Mouse (Mus musculus) thymus, adult 2 months (tissue): ENCODE measurements around the gene Nsmce1. TPM values are rescaled to one million over a fixed set of nuclear protein-coding genes. Genes with fewer than 3 reads are reported as not detected.

Experiments used
- DNase-seq: peaks from one replicate; pipeline ENCODE4 v3.0.0; 2021
- H3K27ac ChIP-seq: fragments of 200-500 bp; 2 replicates; pipeline ENCODE4 v1.5.1; 2012; ENCODE audit warnings: low read length, control low read depth; ENCODE audit not compliant: control insufficient read depth, insufficient read depth
- H3K27me3 ChIP-seq: fragments of 200-500 bp; 2 replicates; pipeline ENCODE4 v1.6.1; 2012; ENCODE audit warnings: mild to moderate bottlenecking, low read length, moderate library complexity, mixed read lengths; ENCODE audit not compliant: control insufficient read depth, insufficient read depth
- H3K36me3 ChIP-seq: fragments of 200-500 bp; 2 replicates; pipeline ENCODE4 v1.6.1; 2012; ENCODE audit warnings: mild to moderate bottlenecking, low read length, moderate library complexity; ENCODE audit not compliant: control insufficient read depth, insufficient read depth
- H3K4me1 ChIP-seq: fragments of 200-500 bp; replicated peaks from 2 replicates; pipeline ENCODE4 v1.6.1; 2012; ENCODE audit warnings: low read length; ENCODE audit not compliant: control insufficient read depth, insufficient read depth
- H3K4me3 ChIP-seq: fragments of 200-500 bp; 2 replicates; pipeline ENCODE4 v1.5.1; 2012; ENCODE audit warnings: mild to moderate bottlenecking, low read length, control low read depth, moderate library complexity; ENCODE audit not compliant: control insufficient read depth, insufficient read depth
- CTCF ChIP-seq: fragments of 200-500 bp; IDR thresholded peaks from 2 replicates; pipeline ENCODE4 v1.5.1; 2012; ENCODE audit warnings: mild to moderate bottlenecking, control low read depth, low read length, moderate library complexity, borderline replicate concordance; ENCODE audit not compliant: control insufficient read depth, poor library complexity, insufficient read depth; ENCODE audit errors: extremely low read depth
- POLR2A ChIP-seq: fragments of 200-500 bp; IDR thresholded peaks from 2 replicates; pipeline ENCODE4 v1.6.1; 2012; ENCODE audit warnings: mild to moderate bottlenecking, low read length, control low read depth, moderate library complexity; ENCODE audit not compliant: control insufficient read depth, poor library complexity, insufficient read depth; ENCODE audit errors: extremely low read depth
- WGBS: fragments of 180-500 bp; shearing (Covaris S2); methylation state at CpG from one replicate; pipeline ENCODE4 v1.1.7; 2018; 5-methylcytosine and 5-hydroxymethylcytosine counted together
- polyA plus RNA-seq: library from polyadenylated mRNA; depleted of rRNA; stranded (reverse); fragments of >200 nt; gene quantifications from 2 replicates; pipeline ENCODE4 v1.2.3, GENCODE M21; 2012

Nsmce1 gene
- polyA plus RNA-seq, 1 experiment: 111 TPM

DNA sequence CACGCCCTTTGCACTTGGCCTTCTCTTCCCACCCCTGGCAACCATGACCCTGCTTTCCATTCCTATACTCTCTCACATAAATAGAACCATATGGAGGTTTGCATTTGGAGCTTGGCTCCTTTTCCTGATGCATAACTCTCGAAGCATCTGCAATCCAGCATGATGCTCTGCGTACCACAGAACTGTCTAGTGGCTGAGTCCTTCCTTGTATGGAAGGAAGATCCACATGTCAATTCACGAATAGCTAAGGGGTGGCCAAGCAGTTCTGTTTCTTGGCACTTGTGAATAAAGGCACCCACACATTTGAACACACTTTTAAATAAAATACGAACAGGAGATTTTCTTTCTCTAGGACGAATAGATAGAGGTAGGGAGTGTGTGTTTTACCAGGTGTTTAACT, 26.1 kb upstream of the Nsmce1 start:
- Histone ChIP-seq H3K4me1 (0 out of 2 replicates have a peak, but pooled peaks cover 2% of the 10 kb centered on the region), H3K27ac (no peak overlapping the region; the same call in 1 of the 2 replicates), H3K36me3 (no peaks in the 10 kb centered on the region), H3K4me3 (no peak overlapping the region), H3K27me3 (no peaks in the 10 kb centered on the region)
- 95% methylated on average over 6 of the region's 6 CpGs for WGBS
- no peak for DNase-seq
- TF ChIP-seq CTCF (no peak), POLR2A (no peak)

DNA sequence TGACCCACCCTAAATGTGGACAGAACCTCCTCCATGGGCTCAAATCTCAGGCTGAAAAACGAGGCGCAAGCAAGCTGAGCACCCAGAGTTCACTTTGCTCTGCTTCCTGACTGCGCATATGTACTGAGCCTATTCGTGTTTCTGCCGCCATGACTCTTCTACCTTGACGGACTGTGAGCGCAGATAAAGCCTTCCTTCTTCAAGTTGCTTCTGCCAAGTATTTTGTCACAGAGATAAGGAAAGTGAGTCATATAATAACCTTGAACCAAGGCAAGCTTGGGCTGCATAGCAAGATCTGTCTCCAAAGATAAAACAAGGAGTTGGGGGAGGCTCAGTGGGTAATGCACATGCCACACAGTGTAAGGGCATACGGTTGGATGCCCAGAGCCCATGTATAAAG, 25.3 kb upstream of the Nsmce1 start:
- TF ChIP-seq CTCF: no peak
- TF ChIP-seq POLR2A: no peak
- DNase-seq: no peak
- H3K27me3 ChIP-seq: no peaks in the 10 kb centered on the region
- peaks cover 7% of the 10 kb centered on the region for H3K4me1 ChIP-seq
- H3K27ac ChIP-seq: no peak overlapping the region
- WGBS: 96% methylated on average over 8 of the region's 8 CpGs
- H3K36me3 ChIP-seq: no peaks in the 10 kb centered on the region
- H3K4me3 ChIP-seq: no peak overlapping the region

DNA sequence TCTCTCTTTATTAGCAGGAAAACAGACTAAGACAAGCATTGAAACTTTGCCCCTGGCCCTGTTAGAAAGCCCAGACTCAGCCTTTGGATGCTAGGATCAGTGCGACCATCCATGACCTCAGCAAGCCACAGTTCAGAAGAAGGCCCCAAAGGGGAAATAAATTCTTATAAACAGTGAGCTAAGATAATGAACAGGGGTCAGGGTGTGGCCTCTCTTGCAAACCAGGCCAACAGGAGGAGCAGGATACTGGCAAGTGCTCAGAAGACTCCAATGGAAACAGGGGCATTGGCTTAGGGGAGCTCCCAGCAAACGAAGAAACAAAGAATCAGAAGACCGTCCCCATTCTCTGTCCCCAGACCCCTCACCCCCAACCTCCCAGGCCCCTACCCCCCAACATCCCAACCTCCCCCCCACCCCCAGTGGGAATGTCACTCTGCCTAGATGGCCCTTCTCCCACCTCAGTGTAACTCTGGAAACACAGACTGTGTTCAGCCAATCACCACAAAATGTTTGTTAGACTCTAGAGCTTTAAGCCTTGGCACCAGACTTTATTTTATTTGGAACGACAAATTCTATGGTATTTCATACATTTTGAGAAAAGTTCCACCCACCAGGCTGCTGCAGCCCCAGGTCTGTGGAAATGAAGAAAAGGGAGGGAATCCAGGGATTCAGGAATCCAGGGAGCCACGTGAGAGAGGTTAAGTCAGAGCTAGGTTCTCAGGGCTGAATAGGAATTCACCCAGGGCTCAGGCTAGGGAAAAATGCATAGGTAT, 23.9 kb upstream of the Nsmce1 start:
- Histone ChIP-seq H3K27me3 (no peaks in the 10 kb centered on the region), H3K4me3 (no peak overlapping the region), H3K36me3 (no peaks in the 10 kb centered on the region), H3K4me1 (peaks cover 19% of the 10 kb centered on the region), H3K27ac (no peak overlapping the region)
- TF ChIP-seq CTCF: no peak
- no peak for TF ChIP-seq POLR2A
- WGBS: 95% methylated on average over 5 of the region's 5 CpGs
- DNase-seq: no peak

DNA sequence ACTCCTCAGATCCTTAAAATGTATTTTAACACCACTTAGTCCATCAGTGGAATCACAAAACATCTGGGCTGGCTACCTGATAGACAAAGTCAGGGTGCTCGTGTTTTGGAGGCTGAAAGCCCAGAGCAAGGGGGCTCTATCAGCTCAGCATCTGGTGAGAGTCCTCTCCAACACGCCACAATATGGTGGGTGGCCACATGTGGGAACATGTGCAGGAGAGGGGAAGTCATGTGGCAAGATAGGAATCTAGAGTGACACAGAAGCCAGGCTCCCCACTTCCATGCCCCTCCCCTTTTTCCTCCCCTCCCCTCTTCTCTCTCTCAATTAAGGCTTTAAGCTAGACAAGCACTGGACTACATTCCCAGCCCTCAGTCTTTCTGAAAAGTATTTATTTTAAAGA, 20.5 kb upstream of the Nsmce1 start:
- Histone ChIP-seq H3K27me3 (no peaks in the 10 kb centered on the region), H3K4me3 (no peak overlapping the region), H3K36me3 (no peaks in the 10 kb centered on the region), H3K27ac (no peak overlapping the region), H3K4me1 (peaks cover 25% of the 10 kb centered on the region)
- DNase-seq: peak; percentile 16
- WGBS: 10% methylated on average over 2 of the region's 2 CpGs
- TF ChIP-seq POLR2A (no peak), CTCF (no peak)

GRCm38 (mm10) chr7:125511432-125511831, 20.0 kb upstream of the Nsmce1 start:
- Histone ChIP-seq H3K27ac (no peak overlapping the region), H3K36me3 (no peaks in the 10 kb centered on the region), H3K27me3 (no peaks in the 10 kb centered on the region), H3K4me1 (peaks cover 24% of the 10 kb centered on the region), H3K4me3 (no peak overlapping the region)
- TF ChIP-seq CTCF (no peak), POLR2A (no peak)
- DNase-seq: no peak
- WGBS: 65% methylated on average over 5 of the region's 5 CpGs

- no peak for TF ChIP-seq CTCF
- TF ChIP-seq POLR2A: no peak
- no peak for DNase-seq
- Histone ChIP-seq H3K36me3 (no peaks in the 10 kb centered on the region), H3K27ac (no peak overlapping the region), H3K4me3 (no peak overlapping the region), H3K27me3 (no peaks in the 10 kb centered on the region), H3K4me1 (peaks cover 30% of the 10 kb centered on the region)
- 18% methylated on average over 2 of the region's 2 CpGs for WGBS
Measured at GRCm38 (mm10) chr7:125507279-125507678, 15.9 kb upstream of the Nsmce1 start.

DNA sequence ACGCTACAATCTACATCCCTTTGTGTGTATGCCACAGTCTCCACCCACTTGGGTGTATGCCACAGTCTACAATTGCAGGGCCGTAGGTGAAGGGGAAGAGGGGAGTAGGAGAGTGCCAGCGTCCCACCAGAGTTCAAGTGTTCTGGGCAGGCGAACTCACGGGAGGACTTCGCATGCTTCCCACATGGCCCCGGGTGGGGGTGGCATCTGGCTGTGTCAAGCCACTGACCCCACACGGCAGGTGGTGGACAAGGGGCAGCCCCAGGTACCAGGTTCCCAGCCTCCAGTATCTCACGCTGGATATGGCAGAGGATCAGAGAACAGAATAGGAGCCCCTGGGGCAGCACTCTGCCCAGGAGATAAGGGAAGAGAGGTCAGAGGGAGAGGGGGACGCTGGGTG, 14.2 kb upstream of the Nsmce1 start:
- H3K27ac ChIP-seq: no peak overlapping the region
- H3K36me3 ChIP-seq: no peaks in the 10 kb centered on the region
- no peaks in the 10 kb centered on the region for H3K27me3 ChIP-seq
- TF ChIP-seq POLR2A (no peak), CTCF (no peak)
- H3K4me3 ChIP-seq: no peak overlapping the region
- peaks cover 14% of the 10 kb centered on the region for H3K4me1 ChIP-seq
- no peak for DNase-seq
- WGBS: 82% methylated on average over 10 of the region's 10 CpGs
